Mouse (Mus musculus) thymus, postnatal 0 days (tissue): ENCODE measurements at regions not wholly inside any gene's neighbourhood (a gene's known extent, or its start where the extent isn't known, plus 50 kb on each side); places are given as distances from the start of the nearest gene placed in this dataset.
"Not testable (repeated sequence)": the region's sequence is repeated elsewhere in the genome, so short reads cannot be mapped to it uniquely, and the experiment has no call there.

Source experiments
- DNase-seq: peaks from one replicate; pipeline ENCODE4 v3.0.0-alpha.2; 2015; ENCODE audit warnings: low spot score

DNA sequence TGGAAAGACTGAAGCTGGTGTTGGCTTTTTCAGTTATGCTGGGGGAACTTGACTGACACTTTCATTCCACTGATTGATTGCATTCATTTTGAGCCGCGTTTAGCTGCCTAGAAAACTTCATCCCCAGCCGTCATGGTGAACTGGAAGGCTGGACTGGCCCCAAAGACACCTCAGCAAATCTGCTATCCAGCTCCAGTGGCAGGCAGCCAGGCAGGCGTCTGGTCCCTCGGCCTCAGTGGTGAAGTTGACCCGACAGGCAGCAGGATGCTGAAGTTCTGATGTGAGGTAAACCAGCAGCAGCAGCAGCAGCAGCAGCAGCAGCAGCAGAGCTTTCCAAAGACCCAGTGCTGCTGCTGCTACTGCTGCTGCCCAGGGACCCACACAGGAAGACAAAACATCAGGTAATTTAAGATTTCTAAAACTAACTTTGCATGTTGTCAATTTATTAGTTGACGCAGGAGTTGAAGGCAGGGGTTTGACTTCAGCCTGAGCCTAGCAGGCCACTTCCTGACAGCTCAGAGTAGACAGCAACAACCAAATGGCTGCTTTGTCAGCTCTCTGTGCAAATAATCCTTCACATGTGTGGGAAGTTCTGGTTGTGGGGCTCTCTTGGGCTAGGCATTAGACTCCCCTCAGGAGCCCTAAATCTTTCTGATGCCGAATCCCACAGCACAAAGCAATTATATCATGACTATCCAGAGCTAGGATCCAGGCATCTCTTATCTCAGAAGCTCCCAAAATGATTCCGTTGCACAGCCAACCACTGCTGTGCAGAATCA, 200.4 kb upstream of the Nhs start:
- no peak for DNase-seq

DNA sequence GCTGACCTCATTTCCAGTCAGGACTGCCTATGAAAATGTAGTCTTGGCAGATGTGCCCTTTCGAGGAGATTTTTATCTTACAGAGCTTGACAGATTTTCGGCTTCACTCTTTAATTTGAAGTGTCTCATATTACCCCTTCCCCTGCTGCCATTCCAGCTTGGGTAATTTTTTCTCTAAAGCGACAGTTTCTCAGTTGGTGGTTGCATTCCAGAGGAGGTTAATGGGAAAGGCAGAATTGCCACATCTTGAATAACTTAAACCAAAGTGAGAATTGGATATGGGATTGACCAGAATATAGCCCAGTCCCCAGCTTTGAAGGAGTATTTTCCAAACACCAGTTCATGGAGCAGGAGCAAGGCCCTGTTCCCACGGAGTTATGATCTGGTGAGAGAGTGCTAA, 188.8 kb upstream of the Nhs start:
- DNase-seq: no peak

DNA sequence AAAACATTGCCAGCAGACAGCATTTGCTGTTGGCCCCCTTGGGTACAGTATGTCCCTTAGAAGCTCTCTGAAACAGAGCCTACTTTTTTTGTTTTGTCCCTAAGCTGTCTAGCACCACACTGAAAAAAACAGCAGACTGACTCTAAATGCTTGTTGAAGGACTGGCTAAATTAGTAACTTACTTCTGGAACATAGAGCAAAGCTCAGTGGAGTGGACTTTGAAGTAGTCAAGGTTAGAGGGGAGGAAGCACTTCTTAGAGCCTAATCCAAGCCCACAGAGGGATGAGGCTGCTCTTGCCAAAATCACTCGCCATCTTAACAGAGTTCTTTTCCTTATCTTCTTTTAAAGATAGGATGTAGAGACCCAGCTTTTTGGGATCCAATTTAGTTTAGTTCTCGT, 188.4 kb upstream of the Nhs start:
- no peak for DNase-seq

DNA sequence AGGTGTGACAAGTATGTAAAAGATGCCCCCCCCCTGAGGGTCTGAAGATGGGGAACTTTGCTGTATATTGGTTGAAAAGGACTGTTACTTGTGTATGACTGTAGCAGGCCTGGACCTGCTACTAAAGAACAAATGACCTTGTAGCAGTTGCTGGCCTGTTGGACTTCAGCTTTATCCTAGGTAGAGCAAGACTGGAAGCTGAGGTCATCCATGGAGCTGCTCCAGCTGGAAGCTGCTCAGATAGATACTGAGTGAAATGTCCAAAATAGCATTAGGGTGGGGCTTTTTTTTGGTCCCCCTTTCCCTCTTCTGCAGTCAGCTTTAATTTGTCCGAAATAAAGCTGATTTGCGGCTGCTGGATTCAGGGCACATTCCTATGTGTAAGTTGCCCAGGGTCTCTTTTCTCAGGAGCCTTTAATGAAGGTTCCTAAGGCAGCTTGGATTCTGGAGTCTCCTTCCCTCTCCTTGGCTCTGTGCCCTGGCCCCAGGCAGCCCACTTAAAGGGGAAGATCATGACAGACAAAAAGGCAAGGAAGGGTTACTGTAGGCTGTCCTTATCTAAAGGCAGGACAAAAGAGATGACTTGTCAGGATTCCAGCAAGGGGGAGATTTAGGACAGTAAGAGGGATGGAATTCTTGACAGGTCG, 186.1 kb upstream of the Nhs start:
- no peak for DNase-seq

DNA sequence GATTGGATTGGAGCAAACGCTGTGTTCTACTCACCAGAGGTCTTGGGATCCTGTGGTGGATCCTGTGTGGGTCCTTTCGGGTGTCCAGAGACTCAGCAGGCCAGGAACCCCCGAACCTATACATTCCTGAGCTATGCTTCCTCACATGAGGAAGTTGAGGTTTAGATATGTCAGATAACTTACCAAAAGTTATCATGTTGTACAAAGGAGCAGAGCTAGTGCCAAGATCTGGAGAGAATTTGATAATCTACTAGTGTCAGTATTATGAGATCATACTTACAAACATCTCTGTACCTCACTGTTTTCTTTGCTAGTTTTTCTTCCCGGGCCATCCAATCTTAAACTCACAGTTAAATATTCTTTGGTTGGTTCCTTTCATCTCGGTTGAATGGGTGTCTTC, 172.6 kb upstream of the Nhs start:
- no peak for DNase-seq

DNA sequence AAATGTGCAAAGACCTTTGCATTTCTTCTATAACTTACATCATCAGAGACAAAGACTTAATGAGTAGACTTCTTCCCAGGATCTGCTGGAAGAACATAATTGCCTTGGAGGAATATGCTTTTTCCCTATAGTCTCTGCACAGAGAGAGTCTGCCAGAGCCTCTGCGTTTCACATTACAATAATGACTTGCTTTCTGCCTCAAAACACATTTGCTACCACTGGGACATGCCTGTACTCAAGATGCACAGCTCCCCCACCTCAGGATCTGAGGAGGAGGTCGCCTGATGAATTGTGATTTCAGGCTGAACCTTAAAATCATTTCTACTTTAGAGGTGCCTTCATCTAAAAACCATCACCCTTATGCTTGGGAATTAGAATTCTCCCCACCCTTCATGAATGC, 148.1 kb upstream of the Nhs start:
- no peak for DNase-seq

GRCm38 (mm10) chrX:162304145-162304544, 144.6 kb upstream of the Nhs start:
- no peak for DNase-seq

DNA sequence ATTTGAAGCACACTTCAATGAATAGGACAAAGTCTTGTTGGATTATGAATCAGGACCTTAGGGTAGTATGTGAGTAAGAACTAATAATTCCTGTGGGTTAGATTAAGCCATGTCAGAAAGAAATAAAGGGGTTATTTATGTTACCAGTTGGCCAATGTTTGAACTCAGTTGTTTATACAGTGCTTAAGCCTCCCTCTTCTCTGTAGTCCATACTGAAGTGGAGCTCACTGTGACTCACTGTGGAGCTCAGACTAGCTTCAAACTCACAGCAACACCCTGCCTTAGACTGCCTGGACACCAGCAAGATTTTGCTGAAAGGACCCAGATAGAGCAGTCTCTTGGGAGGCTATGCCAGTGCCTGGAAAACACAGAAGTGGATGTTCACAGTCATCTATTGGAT, 143.3 kb upstream of the Nhs start:
- DNase-seq: no peak

- DNase-seq: no peak
Observed at GRCm38 (mm10) chrX:162291234-162291633, 131.7 kb upstream of the Nhs start.

DNA sequence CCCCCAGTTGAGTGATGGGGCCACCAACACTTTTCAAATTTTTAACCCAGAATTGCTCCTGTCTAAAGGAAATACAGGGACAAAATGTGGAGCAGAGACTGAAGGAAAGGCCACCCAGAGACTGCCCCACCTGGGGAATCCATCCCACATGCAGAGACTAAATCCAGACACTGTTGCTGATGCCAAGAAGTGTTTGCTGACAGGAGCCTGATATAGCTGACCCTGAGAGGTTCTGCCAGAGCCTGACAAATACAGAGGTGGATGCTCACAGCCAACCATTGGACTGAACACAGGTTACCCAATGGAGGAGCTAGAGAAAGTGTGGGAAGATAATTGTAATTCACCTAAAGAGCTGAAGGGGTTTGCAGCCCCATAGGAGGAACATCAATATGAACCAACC, 126.6 kb upstream of the Nhs start:
- not testable (repeated sequence) for DNase-seq

- no peak for DNase-seq
Observed at GRCm38 (mm10) chrX:162284252-162284651, 124.7 kb upstream of the Nhs start.

DNA sequence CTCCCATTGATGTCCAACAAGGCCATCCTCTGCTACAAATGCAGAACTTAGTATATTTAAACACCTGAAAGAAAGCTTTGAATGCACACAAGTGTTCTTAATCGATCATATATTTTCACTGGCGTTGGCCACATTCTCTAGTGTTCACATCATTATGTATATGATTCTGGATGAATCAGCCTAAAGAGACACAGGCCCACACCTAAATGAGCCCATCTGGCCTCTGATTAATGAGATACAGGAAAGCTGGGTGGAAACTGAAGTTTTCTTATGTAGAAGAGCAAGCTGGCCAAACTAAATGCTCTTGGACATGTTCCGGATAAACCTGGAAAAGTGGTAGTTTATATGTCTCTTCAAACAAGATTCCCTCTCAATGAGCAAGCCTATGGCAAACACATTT, 123.2 kb upstream of the Nhs start:
- no peak for DNase-seq

GRCm38 (mm10) chrX:162278834-162279708, 119.5 kb upstream of the Nhs start:
- peak; percentile 11 for DNase-seq

- DNase-seq: no peak
Observed at GRCm38 (mm10) chrX:162274581-162274980, 115.1 kb upstream of the Nhs start.

- no peak for DNase-seq
Observed at GRCm38 (mm10) chrX:162271189-162271588, 111.7 kb upstream of the Nhs start.

GRCm38 (mm10) chrX:162268918-162269317, 109.4 kb upstream of the Nhs start:
- no peak for DNase-seq

- no peak for DNase-seq
Observed at GRCm38 (mm10) chrX:162268112-162268511, 108.6 kb upstream of the Nhs start.

DNA sequence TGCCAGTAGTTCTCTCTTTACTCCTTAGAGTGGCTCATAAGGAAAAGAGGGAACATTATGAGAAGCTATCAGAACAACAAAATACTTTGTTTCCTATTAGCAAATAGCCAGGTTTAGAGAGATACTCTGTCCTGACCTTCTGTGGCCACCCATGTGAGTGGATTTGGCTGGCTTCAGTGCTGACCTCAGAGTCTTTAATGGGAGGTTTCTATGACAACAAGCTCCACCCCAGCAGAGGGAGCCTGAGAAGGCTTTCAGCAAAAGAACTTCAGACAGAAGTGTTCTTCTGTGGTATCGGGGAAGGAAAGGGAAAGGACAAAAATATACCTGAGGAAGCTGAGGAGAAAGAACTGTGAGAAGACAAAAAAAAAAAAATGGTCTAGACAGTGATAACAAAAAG, 108.1 kb upstream of the Nhs start:
- DNase-seq: no peak

- no peak for DNase-seq
Observed at GRCm38 (mm10) chrX:162266769-162267168, 107.2 kb upstream of the Nhs start.

GRCm38 (mm10) chrX:162257398-162257797, 97.9 kb upstream of the Nhs start:
- no peak for DNase-seq

DNA sequence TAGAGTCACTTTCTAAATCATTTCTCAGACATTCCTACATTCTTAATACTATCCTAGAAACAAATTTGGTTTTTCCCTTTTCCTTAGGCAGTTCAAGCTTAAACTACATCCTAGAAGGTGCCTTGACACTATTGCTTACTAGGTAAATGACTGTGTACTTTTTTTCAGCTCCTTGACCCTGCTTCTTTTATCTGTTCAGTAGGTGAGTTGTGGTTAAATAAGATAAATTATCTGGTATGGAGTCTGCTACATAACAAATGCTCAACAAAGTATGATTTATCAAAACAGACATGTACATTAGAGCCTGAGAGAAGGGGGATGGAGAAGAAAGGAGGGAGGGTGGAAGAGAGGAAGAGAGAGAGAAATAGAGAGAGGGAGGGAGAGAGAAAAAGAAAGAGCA, 96.3 kb upstream of the Nhs start:
- DNase-seq: no peak

GRCm38 (mm10) chrX:162241291-162241690, 81.8 kb upstream of the Nhs start:
- no peak for DNase-seq
